Mouse (Mus musculus) liver, postnatal 0 days (tissue): Measurements from ENCODE around the gene Rhoq.

Experiments
- CTCF ChIP-seq: sonication (generic); IDR thresholded peaks from 2 replicates; pipeline ENCODE4 v1.5.1; 2016; ENCODE audit warnings: antibody characterized with exemption, low read depth
- EP300 ChIP-seq: IDR thresholded peaks from 2 replicates; pipeline ENCODE4 v1.6.1; 2016; ENCODE audit warnings: antibody characterized with exemption, low read depth, mild to moderate bottlenecking

DNA sequence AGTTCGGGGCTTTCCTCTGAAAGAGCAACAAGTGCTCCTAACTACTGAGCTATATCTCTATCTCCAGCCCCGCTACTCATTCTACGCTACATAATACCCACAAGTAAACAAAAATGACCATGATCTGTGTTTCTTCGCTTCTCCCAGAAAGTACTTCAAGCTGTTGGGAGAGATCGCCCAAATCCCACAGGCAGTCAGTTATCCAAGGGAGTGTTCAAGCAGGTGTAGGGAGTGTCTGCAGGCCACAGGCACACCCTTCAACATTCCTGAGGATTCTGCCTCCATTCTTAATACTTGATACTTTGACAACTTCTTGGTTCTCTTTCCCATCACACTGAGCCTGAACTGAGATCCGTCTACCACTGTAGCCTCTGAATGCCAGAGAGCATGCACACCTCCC lies 19.7 kb upstream of the Rhoq start:
- TF ChIP-seq CTCF (no peak), EP300 (no peak)
